Mouse (Mus musculus): ENCODE measurements around the gene Slc24a3. TPM values are rescaled to one million over a fixed set of nuclear protein-coding genes. Genes with fewer than 3 reads are reported as not detected.

Gene Slc24a3
- total and polyA plus RNA-seq, 2 experiments from 2014 or later: 27.0 to 40.6 TPM

- ATAC-seq: peak; percentile 74
- Histone ChIP-seq H3K27me3 (ENCODE audit: insufficient read depth, low read length) (no peaks in the 10 kb centered on the region; the same call in 1 of the 2 replicates), H3K4me2 (ENCODE audit: low read depth) (peak overlapping the region; percentile 96), H3K9ac (peak overlapping the region; percentile 46), H3K4me1 (ENCODE audit: insufficient read depth) (0 out of 2 replicates have a peak, but pooled peaks cover 6% of the 10 kb centered on the region), H3K27ac (ENCODE audit: low read depth, low read length) (no peak overlapping the region), H3K4me3 (ENCODE audit: low read depth, low read length) (peak overlapping the region; percentile 56), H3K36me3 (ENCODE audit: insufficient read depth) (no peaks in the 10 kb centered on the region), H3K9me3 (ENCODE audit: low read length) (no peaks in the 10 kb centered on the region)
- TF ChIP-seq CTCF (IDR thresholded peaks at IDR 0.05; ENCODE audit: low read depth): no peak
- 11% methylated on average over 27 of the region's 27 CpGs for WGBS
- peak; percentile 58 for DNase-seq
Measured at GRCm38 (mm10) chr2:145675756-145676543, 508.4 kb downstream of the Slc24a3 start.

- no peak for DNase-seq
- no peak for ATAC-seq
- H3K36me3 ChIP-seq (ENCODE audit: insufficient read depth): no peaks in the 10 kb centered on the region
- no peak overlapping the region for H3K4me3 ChIP-seq (ENCODE audit: low read depth, low read length)
- no peak for TF ChIP-seq CTCF (IDR thresholded peaks at IDR 0.05; ENCODE audit: low read depth)
- 0 out of 2 replicates have a peak, but pooled peaks cover 6% of the 10 kb centered on the region for H3K4me1 ChIP-seq (ENCODE audit: insufficient read depth)
- no peaks in the 10 kb centered on the region; the same call in 1 of the 2 replicates for H3K27me3 ChIP-seq (ENCODE audit: insufficient read depth, low read length)
- no peak overlapping the region for H3K27ac ChIP-seq (ENCODE audit: low read depth, low read length)
- 66% methylated on average over 3 of the region's 3 CpGs for WGBS
- no peak overlapping the region for H3K4me2 ChIP-seq (ENCODE audit: low read depth)
- H3K9me3 ChIP-seq (ENCODE audit: low read length): no peaks in the 10 kb centered on the region
- H3K9ac ChIP-seq: no peak overlapping the region
Measured at GRCm38 (mm10) chr2:145676544-145676925, 509.0 kb downstream of the Slc24a3 start.

GRCm38 (mm10) chr2:145676936-145677335 lies 509.4 kb downstream of the Slc24a3 start:
- no peak for DNase-seq
- no peak overlapping the region for H3K4me3 ChIP-seq (ENCODE audit: low read depth, low read length)
- no peak for TF ChIP-seq CTCF (IDR thresholded peaks at IDR 0.05; ENCODE audit: low read depth)
- H3K36me3 ChIP-seq (ENCODE audit: insufficient read depth): no peaks in the 10 kb centered on the region
- 0 out of 2 replicates have a peak, but pooled peaks cover 6% of the 10 kb centered on the region for H3K4me1 ChIP-seq (ENCODE audit: insufficient read depth)
- no peak overlapping the region for H3K27ac ChIP-seq (ENCODE audit: low read depth, low read length)
- ATAC-seq: no peak
- H3K9me3 ChIP-seq (ENCODE audit: low read length): no peaks in the 10 kb centered on the region
- no peak overlapping the region for H3K4me2 ChIP-seq (ENCODE audit: low read depth)
- no peaks in the 10 kb centered on the region; the same call in 1 of the 2 replicates for H3K27me3 ChIP-seq (ENCODE audit: insufficient read depth, low read length)
- 88% methylated on average over 2 of the region's 2 CpGs for WGBS
- H3K9ac ChIP-seq: no peak overlapping the region

- 88% methylated on average over 2 of the region's 2 CpGs for WGBS
- no peak overlapping the region for H3K4me3 ChIP-seq (ENCODE audit: low read depth, low read length)
- H3K4me2 ChIP-seq (ENCODE audit: low read depth): no peak overlapping the region
- H3K4me1 ChIP-seq (ENCODE audit: insufficient read depth): no peaks in the 10 kb centered on the region
- ATAC-seq: no peak
- no peak for DNase-seq
- H3K36me3 ChIP-seq (ENCODE audit: insufficient read depth): no peaks in the 10 kb centered on the region
- H3K9ac ChIP-seq: no peak overlapping the region
- no peak overlapping the region for H3K27ac ChIP-seq (ENCODE audit: low read depth, low read length)
- H3K9me3 ChIP-seq (ENCODE audit: low read length): no peaks in the 10 kb centered on the region
- H3K27me3 ChIP-seq (ENCODE audit: insufficient read depth, low read length): no peaks in the 10 kb centered on the region
- TF ChIP-seq CTCF (IDR thresholded peaks at IDR 0.05; ENCODE audit: low read depth): no peak
Measured at GRCm38 (mm10) chr2:145680141-145680540, 512.6 kb downstream of the Slc24a3 start.

- 89% methylated on average over 9 of the region's 9 CpGs for WGBS
- H3K4me1 ChIP-seq (ENCODE audit: insufficient read depth): no peaks in the 10 kb centered on the region
- ATAC-seq (no peak), DNase-seq (no peak)
- no peaks in the 10 kb centered on the region for H3K36me3 ChIP-seq (ENCODE audit: insufficient read depth)
- TF ChIP-seq CTCF (IDR thresholded peaks at IDR 0.05; ENCODE audit: low read depth): no peak
- H3K4me3 ChIP-seq (ENCODE audit: low read depth, low read length): no peak overlapping the region
- no peak overlapping the region for H3K9ac ChIP-seq
- H3K27ac ChIP-seq (ENCODE audit: low read depth, low read length): no peak overlapping the region
- no peaks in the 10 kb centered on the region for H3K27me3 ChIP-seq (ENCODE audit: insufficient read depth, low read length)
- H3K4me2 ChIP-seq (ENCODE audit: low read depth): no peak overlapping the region
- no peaks in the 10 kb centered on the region for H3K9me3 ChIP-seq (ENCODE audit: low read length)
Measured at GRCm38 (mm10) chr2:145680762-145681161, 513.2 kb downstream of the Slc24a3 start.

GRCm38 (mm10) chr2:145681626-145682025 lies 514.1 kb downstream of the Slc24a3 start:
- WGBS: 85% methylated on average over 4 of the region's 4 CpGs
- H3K4me3 ChIP-seq (ENCODE audit: low read depth, low read length): no peak overlapping the region
- ATAC-seq (no peak), DNase-seq (no peak)
- H3K9me3 ChIP-seq (ENCODE audit: low read length): no peaks in the 10 kb centered on the region
- H3K36me3 ChIP-seq (ENCODE audit: insufficient read depth): no peaks in the 10 kb centered on the region
- no peak for TF ChIP-seq CTCF (IDR thresholded peaks at IDR 0.05; ENCODE audit: low read depth)
- no peak overlapping the region for H3K27ac ChIP-seq (ENCODE audit: low read depth, low read length)
- H3K4me2 ChIP-seq (ENCODE audit: low read depth): no peak overlapping the region
- H3K9ac ChIP-seq: no peak overlapping the region
- H3K4me1 ChIP-seq (ENCODE audit: insufficient read depth): no peaks in the 10 kb centered on the region
- H3K27me3 ChIP-seq (ENCODE audit: insufficient read depth, low read length): no peaks in the 10 kb centered on the region

GRCm38 (mm10) chr2:145682924-145683323 lies 515.4 kb downstream of the Slc24a3 start:
- Histone ChIP-seq H3K9me3 (ENCODE audit: low read length) (no peaks in the 10 kb centered on the region), H3K4me1 (ENCODE audit: insufficient read depth) (no peaks in the 10 kb centered on the region), H3K36me3 (ENCODE audit: insufficient read depth) (no peaks in the 10 kb centered on the region), H3K9ac (no peak overlapping the region), H3K4me2 (ENCODE audit: low read depth) (no peak overlapping the region), H3K4me3 (ENCODE audit: low read depth, low read length) (no peak overlapping the region), H3K27ac (ENCODE audit: low read depth, low read length) (no peak overlapping the region), H3K27me3 (ENCODE audit: insufficient read depth, low read length) (no peaks in the 10 kb centered on the region)
- WGBS: 78% methylated on average over 3 of the region's 3 CpGs
- TF ChIP-seq CTCF (IDR thresholded peaks at IDR 0.05; ENCODE audit: low read depth): no peak
- DNase-seq (no peak), ATAC-seq (no peak)
